Mouse (Mus musculus): ENCODE data around the gene Dexi. TPM values are rescaled to one million over a fixed set of nuclear protein-coding genes. Genes with fewer than 3 reads are reported as not detected.

Gene Dexi
- polyA plus RNA-seq, 1 experiment: 20.8 TPM

GRCm38 (mm10) chr16:10544995-10545622 is 2.3 kb upstream of the Dexi start, which contains the start of gene Clec16a:
Gene Clec16a (plus strand): TSS chr16:10545339.
- Histone ChIP-seq H3K4me3 (peak within 1 kb of the TSS; percentile 47), H3K27me3 (ENCODE audit: control insufficient read depth, insufficient read depth, insufficient read length) (no peaks in the 10 kb centered on the region), H3K36me3 (ENCODE audit: control insufficient read depth, insufficient read depth) (no peaks in the 10 kb centered on the region), H3K4me2 (ENCODE audit: low read depth) (peak within 1 kb of the TSS; percentile 85), H3K79me2 (ENCODE audit: control insufficient read depth, insufficient read depth) (peaks cover 28% of the 10 kb centered on the region), H3ac (ENCODE audit: control insufficient read depth, insufficient read length) (peak within 1 kb of the TSS; percentile 70)
- TF ChIP-seq POLR2A (IDR thresholded peaks at IDR 0.05; ENCODE audit: insufficient read length, low read depth) (peak; percentile 66), MAX (IDR thresholded peaks at IDR 0.05; ENCODE audit: low read depth) (no peak)

GRCm38 (mm10) chr16:10542266-10542665 is 588 bp downstream of the Dexi start:
- H3K27me3 ChIP-seq (ENCODE audit: control insufficient read depth, insufficient read depth, insufficient read length): no peaks in the 10 kb centered on the region
- H3K4me3 ChIP-seq: peak overlapping the region; percentile 49
- H3K4me2 ChIP-seq (ENCODE audit: low read depth): peak overlapping the region; percentile 96
- H3K36me3 ChIP-seq (ENCODE audit: control insufficient read depth, insufficient read depth): no peaks in the 10 kb centered on the region
- peak overlapping the region; percentile 25 for H3ac ChIP-seq (ENCODE audit: control insufficient read depth, insufficient read length)
- H3K79me2 ChIP-seq (ENCODE audit: control insufficient read depth, insufficient read depth): peaks cover 28% of the 10 kb centered on the region
- TF ChIP-seq TCF3 (IDR thresholded peaks at IDR 0.05; ENCODE audit: insufficient read length, low read depth): no peak
- TF ChIP-seq MAX (IDR thresholded peaks at IDR 0.05; ENCODE audit: low read depth): no peak
- no peak for TF ChIP-seq REST (IDR thresholded peaks at IDR 0.05; ENCODE audit: insufficient read depth, insufficient read length)
- TF ChIP-seq CEBPB (IDR thresholded peaks at IDR 0.05; ENCODE audit: insufficient read depth, poor library complexity, severe bottlenecking): no peak
- no peak for TF ChIP-seq MYOG (IDR thresholded peaks at IDR 0.05; ENCODE audit: control insufficient read depth in 1 of 3, insufficient read depth in 1 of 3, insufficient read length in 2 of 3, low read depth in 2 of 3)
- no peak for TF ChIP-seq E2F4 (IDR thresholded peaks at IDR 0.05; ENCODE audit: insufficient read depth)
- TF ChIP-seq MYOD1 (IDR thresholded peaks at IDR 0.05; ENCODE audit: control insufficient read depth in 1 of 3, insufficient read length in 2 of 3, low read depth in 2 of 3): no peak
- no peak for TF ChIP-seq POLR2AphosphoS2 (IDR thresholded peaks at IDR 0.05; ENCODE audit: insufficient read length, low read depth)
- no peak for TF ChIP-seq SRF (IDR thresholded peaks at IDR 0.05; ENCODE audit: control insufficient read depth, insufficient read length, low read depth)
- no peak for TF ChIP-seq TCF12 (IDR thresholded peaks at IDR 0.05; ENCODE audit: insufficient read depth, poor library complexity, severe bottlenecking)

GRCm38 (mm10) chr16:10541598-10541930 is 1.3 kb downstream of the Dexi start:
- H3K36me3 ChIP-seq (ENCODE audit: control insufficient read depth, insufficient read depth): no peaks in the 10 kb centered on the region
- H3K4me3 ChIP-seq: peak overlapping the region; percentile 49
- H3K79me2 ChIP-seq (ENCODE audit: control insufficient read depth, insufficient read depth): peaks cover 24% of the 10 kb centered on the region
- H3K27me3 ChIP-seq (ENCODE audit: control insufficient read depth, insufficient read depth, insufficient read length): no peaks in the 10 kb centered on the region
- TF ChIP-seq E2F4 (IDR thresholded peaks at IDR 0.05; ENCODE audit: insufficient read depth) (no peak), CEBPB (IDR thresholded peaks at IDR 0.05; ENCODE audit: insufficient read depth, poor library complexity, severe bottlenecking) (no peak), POLR2AphosphoS2 (IDR thresholded peaks at IDR 0.05; ENCODE audit: insufficient read length, low read depth) (no peak), MYOG (IDR thresholded peaks at IDR 0.05; ENCODE audit: control insufficient read depth in 1 of 3, insufficient read depth in 1 of 3, insufficient read length in 2 of 3, low read depth in 2 of 3) (no peak)
- H3K4me2 ChIP-seq (ENCODE audit: low read depth): peak overlapping the region; percentile 96
- H3ac ChIP-seq (ENCODE audit: control insufficient read depth, insufficient read length): peak overlapping the region; percentile 25

DNA sequence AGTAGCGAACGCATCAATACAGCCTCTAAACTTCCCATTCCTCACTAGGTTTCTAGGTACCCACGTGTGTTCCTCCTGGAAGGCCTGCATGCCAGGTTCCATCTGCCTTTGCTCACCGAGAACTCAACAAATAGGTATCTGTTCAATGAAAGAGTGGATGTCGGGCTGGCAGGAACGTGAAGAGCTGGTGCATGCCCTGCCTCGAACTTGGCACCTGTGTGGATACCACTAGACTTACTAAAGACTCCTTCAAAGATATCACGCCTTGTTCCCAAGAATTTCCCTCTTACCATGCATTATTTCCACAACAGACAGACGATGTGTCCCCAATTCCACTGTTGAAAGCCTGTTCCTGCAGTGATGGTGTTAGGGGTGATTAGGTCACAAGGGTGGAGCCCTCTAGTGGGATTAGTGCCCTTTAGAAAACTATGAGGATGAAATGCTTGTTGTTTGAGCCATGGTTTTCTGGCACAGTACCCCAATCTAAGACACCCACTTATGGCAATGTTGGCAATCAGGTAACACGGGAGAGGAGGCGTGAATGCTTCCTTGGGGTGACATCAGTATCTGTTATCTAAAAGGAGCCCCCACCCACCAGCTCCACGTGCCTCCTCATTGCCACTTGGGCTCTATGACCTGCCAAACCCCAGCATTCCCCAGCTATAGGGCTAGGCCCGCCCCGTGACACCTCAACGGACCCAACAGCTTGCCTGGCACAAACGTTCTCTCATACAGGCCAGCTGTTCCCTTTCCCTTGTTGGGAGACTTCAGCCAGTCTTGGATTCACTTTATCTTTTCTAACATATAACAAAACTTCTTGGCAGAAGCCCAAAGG is 1.9 kb downstream of the Dexi start:
- Histone ChIP-seq H3K4me3 (peak overlapping the region; percentile 49), H3ac (ENCODE audit: control insufficient read depth, insufficient read length) (peak overlapping the region; percentile 25), H3K27me3 (ENCODE audit: control insufficient read depth, insufficient read depth, insufficient read length) (no peaks in the 10 kb centered on the region), H3K36me3 (ENCODE audit: control insufficient read depth, insufficient read depth) (no peaks in the 10 kb centered on the region), H3K4me2 (ENCODE audit: low read depth) (peak overlapping the region; percentile 96), H3K79me2 (ENCODE audit: control insufficient read depth, insufficient read depth) (peaks cover 18% of the 10 kb centered on the region)
- TF ChIP-seq MYOG (IDR thresholded peaks at IDR 0.05; ENCODE audit: control insufficient read depth in 1 of 3, insufficient read depth in 1 of 3, insufficient read length in 2 of 3, low read depth in 2 of 3) (peak in 1 of 3 experiments; percentile 21), E2F4 (IDR thresholded peaks at IDR 0.05; ENCODE audit: insufficient read depth) (no peak)

DNA sequence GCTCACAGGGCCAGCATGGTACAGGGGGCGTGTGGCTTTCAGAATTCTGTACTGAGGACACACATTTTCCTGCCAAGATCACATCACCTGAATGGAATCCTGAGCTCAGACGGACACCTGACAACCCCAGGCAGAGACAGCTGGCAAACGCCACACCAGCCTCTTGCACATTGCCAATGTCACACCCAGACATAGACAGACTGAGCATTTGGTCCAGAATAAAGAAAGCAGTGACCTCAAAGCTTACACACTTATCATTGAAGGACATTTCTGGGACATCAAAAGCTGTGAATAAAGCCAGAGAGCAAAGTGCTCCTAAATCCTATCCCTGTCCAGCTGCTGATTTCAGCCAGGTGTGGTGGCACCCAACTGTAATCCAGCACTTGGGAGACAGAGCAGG is 5.9 kb downstream of the Dexi start:
- Histone ChIP-seq H3K27me3 (ENCODE audit: control insufficient read depth, insufficient read depth, insufficient read length) (no peaks in the 10 kb centered on the region), H3ac (ENCODE audit: control insufficient read depth, insufficient read length) (no peak overlapping the region), H3K79me2 (ENCODE audit: control insufficient read depth, insufficient read depth) (peaks cover 10% of the 10 kb centered on the region), H3K36me3 (ENCODE audit: control insufficient read depth, insufficient read depth) (no peaks in the 10 kb centered on the region), H3K4me2 (ENCODE audit: low read depth) (no peak overlapping the region), H3K4me3 (no peak overlapping the region)
- peak in 1 of 3 experiments; percentile 33 for TF ChIP-seq MYOD1 (IDR thresholded peaks at IDR 0.05; ENCODE audit: control insufficient read depth in 1 of 3, insufficient read length in 2 of 3, low read depth in 2 of 3)
- TF ChIP-seq POLR2AphosphoS2 (IDR thresholded peaks at IDR 0.05; ENCODE audit: insufficient read length, low read depth): no peak
- peak in 1 of 3 experiments; percentile 45 for TF ChIP-seq MYOG (IDR thresholded peaks at IDR 0.05; ENCODE audit: control insufficient read depth in 1 of 3, insufficient read depth in 1 of 3, insufficient read length in 2 of 3, low read depth in 2 of 3)

Data from myocyte (in vitro differentiated cells).